Mouse (Mus musculus) kidney, adult 11 months (tissue): ENCODE results near the gene Hnrnpl.

Experiments
- DNase-seq: peaks from one replicate; pipeline ENCODE4 v3.0.0; 2022

The Hnrnpl gene

DNA sequence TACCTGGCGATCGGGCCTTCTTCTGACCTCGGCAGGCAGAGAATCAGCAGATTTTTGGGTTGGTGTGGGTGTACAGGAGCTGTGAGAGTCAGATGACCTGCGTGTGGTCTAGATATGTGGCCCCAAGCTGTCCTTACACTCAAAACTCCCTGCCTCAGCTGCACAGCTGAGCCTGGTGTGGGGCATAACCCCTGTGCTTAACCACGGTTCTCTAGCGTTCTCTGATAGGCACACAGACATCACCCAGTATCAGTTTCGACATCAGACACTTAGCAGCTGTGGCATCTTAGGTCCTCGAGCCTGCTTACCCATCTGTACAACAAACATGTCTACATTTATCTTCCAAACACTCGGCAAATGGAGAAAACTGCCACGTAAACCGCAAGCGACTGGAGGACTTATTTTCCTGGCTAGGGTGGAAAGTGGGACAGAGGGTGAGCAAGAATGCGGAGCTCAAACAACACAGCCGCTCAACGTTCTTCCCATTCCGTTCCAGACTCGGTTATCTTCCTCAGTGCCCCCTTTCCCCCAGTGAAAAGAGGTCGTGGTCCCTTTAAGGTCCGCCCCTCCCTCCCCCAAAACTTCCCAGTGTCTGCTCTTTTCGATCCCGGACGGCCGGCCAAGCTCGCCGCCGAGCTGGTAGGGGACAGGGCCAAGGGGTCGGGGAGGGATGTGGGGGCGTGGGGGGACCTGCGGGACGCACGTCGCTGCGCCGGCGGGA lies at the start of gene Hnrnpl:
Gene Hnrnpl (plus strand): TSS at position 321 of the 721 bp plus-strand sequence.
- no peak for DNase-seq

DNA sequence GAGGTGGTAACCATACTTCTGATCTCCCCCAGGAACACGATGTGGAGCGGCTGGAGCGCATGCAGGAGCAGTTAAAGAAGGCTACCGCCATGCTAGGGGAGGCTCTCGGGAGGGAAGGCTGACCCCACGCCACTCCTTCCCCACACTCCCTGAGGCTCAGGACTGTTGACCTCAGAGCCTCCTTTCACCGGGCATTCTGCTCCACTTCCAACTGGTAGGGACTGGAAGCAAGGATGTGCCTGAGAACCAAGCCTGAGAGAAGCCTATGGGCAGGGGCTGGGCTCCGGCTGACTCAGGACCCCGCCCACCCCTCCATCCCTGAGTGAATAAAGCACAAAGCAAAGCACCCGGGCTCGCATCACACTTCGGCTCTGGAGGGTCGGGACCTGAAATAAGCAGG lies 49.7 kb upstream of the Hnrnpl start:
- DNase-seq = no peak

GRCm38 (mm10) chr7:28761907-28762306 lies 46.4 kb upstream of the Hnrnpl start:
- DNase-seq = peak; percentile 38

DNA sequence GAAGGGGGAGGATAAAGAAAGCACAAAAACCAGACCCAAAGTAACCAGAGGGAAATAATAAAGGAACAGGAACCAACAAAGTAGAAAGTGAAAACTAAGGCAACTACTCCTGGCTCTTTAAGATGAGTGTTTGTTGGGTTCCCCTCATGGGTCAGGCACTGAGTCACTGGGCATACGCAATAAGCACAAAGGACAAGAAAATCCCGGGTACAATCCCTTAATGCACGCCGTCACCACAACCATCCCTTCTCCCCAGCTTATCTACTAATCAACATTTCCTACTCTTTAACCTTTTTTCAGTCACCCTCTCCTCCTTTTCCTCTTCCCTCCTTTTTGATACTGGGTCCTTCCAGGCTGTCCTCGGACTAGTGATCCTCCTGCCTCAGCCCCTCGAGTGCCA lies 43.1 kb upstream of the Hnrnpl start:
- no peak for DNase-seq

DNA sequence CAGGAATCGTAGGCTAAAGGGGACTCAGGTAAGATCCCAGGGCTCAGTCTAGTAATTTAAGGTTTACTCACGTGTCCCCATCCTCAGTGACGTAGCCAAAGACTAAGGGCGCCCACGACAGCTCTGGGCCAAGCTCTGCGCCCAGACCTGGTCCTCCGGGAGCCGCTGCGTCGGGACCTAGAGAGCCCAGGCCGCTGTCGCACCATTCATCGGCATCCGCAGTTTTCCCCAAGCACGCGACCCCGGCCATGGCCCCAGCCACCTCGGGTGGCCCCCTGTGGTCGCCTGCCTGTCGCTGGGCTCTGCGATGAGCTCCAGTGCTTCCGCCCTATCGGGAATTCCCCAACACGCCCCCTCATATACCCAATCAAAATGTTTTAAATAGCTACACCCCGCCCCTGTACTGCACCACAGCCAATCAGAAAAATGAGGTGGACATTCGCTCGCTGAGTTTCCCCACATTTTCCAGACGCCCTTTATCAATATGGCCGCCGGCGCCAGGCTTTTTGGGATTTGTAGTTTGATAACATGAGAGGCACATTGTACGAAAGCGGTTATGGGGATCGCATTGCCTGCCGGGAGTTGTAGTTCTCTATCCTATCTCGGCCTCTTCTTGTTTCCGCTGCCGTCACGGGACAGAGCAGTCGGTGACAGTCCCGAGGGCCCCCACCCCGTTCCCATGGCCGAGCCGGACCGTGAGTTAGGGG lies 42.0 kb upstream of the Hnrnpl start, which contains the start of gene Sirt2:
Gene Sirt2 (plus strand): TSS at position 563 of the 707 bp plus-strand sequence.
- peak; percentile 99 for DNase-seq

DNA sequence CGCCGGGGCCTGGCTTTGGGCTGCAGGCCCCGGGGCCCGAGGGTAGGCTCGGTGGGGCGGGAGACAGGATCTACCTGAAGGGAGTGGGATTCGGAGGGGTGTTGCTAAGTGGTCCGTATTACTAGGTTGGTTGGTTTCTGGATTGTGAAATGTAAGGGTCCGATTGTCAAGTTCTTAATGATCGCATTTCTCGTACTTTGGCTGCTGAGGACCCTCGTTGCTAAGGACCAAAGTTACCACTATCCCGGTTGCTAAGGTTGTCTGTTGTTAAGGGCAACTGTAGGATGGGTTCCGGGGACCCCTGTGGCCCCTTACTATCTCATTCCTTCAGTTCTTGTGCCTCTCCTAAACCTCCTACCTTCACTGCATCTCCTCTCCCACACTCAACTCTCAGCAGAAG lies 41.4 kb upstream of the Hnrnpl start:
- no peak for DNase-seq

DNA sequence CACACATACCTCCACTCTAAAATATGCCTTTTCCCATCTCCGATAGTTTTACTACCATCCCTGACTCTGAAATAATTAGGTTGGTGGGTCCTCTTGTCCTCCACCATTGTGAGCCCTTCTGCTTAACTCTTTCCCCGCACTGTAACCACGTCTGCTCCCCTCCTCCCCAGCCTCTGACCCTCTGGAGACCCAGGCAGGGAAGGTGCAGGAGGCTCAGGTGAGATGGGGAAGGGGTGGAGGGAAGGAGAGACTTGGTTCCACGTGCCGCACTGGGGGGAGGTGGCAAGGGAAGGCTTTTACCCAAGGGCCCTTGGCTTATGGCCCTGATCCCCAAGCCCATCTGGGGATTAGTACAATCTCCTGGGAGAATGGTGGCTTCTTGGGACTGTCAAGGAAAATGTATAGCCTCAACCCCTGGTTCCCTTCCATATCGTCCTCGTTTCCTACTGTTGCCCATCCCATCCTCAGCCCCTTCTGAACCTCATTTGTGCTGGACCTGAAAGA lies 40.8 kb upstream of the Hnrnpl start, which contains the start of gene Nfkbib:
Gene Nfkbib (minus strand): TSS at position 51 of the 504 bp plus-strand sequence.
- no peak for DNase-seq

DNA sequence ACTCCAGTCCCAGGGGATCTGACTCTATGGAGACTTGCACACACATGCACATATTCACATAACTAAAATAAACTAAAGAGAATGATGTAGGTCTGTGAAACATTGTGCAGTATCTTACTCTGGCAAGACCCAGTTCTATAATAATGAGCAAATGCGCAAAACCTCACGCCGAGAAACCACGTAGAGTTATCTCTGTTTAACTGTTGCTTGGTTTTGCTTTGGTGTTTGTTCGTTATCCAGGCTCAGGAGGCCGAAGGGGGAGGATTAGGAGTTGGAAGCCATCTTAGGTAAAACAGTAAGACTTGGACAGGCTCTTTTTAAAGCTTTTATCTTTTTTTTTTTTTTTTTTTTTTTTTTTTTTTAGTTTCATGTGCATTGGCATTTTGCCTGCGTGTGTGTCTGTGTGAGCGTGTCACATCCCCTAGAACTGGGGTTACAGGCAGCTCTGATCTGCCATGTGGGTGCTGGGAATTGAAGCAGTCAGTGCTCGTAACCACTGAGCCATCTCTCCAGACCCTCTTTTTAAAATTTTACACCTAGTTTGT lies 38.9 kb upstream of the Hnrnpl start:
- DNase-seq = no peak

- DNase-seq = no peak
These were observed 38.0 kb upstream of the Hnrnpl start for GRCm38 (mm10) chr7:28770309-28770708.

DNA sequence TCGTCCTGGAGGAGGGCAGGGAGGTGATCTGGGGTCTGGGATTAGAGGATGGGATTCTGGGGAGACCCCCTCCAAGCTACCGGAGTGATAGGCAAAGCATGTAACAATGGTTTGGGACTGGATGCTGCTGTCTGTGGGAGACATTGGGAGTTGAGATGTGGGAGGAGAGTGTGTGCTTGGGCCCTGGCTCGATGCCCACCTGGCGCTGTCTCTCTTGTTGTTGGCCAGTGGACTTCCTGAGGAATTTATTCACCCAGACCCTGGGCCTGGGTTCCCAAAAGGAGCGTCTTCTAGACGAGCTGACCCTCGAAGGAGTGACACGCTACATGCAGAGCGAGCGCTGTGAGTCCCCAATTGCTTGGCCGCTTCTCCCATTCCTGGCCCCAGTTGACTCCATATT lies 36.5 kb upstream of the Hnrnpl start:
- no peak for DNase-seq

DNA sequence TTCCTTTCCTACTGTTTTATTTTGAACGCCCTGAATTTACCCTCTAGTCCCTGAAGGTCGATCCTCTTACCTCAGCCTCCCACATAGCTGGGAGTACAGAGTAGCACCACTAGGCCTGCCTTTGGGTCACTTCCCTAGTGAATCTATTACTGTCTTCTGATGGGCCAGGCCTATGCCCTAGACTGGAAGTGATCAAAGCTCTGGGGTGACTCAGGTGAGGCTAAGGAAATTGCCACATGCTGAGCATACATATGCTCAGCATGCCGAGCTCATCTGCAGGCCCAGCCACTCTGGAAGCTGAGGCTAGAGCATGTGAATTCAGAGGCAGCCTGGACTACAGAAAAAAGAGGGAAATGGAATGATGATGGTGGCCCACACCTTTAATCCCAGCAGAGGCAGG lies 35.2 kb upstream of the Hnrnpl start:
- no peak for DNase-seq

DNA sequence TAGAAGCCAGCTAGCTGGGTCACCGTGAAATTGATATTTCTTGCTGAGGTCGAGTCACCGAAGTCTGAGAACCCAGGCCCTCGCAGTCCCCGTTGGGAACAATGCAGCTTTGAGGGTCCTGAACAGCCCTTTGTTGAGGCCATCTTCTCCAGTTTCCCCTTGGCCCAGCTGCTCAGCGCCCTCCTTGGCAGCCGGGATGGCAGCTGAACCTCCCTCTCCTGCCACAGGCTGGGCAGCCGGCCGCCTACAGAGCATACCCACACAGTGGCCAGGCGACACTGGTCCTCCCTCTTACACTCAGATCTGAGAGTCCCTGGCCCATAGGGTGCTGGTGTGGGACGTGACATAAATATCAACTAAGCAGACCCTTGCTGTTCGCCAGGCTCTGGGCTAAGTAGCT lies 34.2 kb upstream of the Hnrnpl start:
- no peak for DNase-seq

DNA sequence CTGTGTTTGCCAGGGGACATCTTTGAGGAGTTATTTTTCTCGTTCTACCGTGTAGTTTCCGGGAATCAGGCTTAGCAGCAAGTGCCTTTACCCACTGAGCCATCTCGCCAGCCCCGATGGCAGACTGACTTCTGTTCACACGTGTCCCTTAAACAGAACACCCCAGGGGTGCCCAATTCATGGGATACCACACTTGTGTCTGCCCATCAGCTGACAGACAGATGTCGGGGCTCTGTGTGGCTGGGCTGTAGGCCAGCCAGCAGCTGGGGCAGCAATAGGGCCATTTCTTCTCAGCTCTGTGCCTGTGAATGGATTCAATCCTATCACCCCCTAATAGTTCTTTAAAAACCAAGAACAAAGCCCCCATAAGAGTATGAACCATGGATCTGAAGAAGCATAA lies 33.2 kb upstream of the Hnrnpl start:
- DNase-seq = no peak

- no peak for DNase-seq
These were observed 29.5 kb upstream of the Hnrnpl start for GRCm38 (mm10) chr7:28778825-28779224.

- DNase-seq = peak; percentile 48
These were observed 28.2 kb upstream of the Hnrnpl start for GRCm38 (mm10) chr7:28780067-28780658.

DNA sequence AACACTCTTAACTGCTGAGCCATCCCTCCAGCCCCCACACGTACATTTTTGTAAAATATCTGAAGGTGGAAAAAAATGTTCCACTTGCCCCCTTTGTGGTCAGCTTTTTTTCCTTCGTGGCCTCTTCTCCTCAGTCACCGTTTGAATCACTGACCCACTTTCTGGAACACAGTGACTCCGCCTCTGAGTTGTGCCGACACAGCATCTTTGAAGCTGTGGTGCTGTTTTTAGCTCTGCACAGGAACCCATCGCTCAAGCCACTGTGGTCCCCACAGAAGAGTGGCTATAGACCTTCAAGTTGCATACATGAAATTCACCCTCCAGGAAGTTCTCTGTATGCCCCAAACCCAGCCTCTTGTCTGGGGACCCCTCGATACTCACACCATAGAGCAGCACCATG lies 27.5 kb upstream of the Hnrnpl start:
- no peak for DNase-seq

GRCm38 (mm10) chr7:28781261-28781663 lies 27.1 kb upstream of the Hnrnpl start:
- no peak for DNase-seq

DNA sequence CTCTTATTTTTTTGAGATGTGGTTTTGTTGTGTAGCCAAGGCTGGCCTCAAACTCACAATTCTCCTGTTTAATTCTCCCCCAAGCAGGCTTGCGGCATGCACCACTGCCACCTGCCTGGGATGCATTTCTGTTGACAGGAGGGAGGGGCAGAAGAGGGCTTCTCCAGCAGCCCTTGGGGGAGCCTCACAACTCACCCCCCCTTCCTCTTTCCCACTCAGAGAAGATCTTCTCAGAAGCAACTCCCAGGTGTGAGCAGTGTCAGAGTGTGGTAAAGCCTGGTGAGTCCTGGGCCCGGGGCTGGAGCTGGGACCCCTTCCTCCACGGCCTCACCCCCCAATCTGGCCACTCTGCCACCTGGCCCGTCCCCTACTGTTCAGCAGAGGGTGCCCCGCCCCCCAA lies 23.2 kb upstream of the Hnrnpl start:
- DNase-seq = no peak

- DNase-seq = no peak
These were observed 20.5 kb upstream of the Hnrnpl start for GRCm38 (mm10) chr7:28787884-28788283.

GRCm38 (mm10) chr7:28788307-28789195 lies 19.8 kb upstream of the Hnrnpl start, which contains the start of gene Rinl:
Gene Rinl, plus strand, starts transcription at chr7:28788969.
- no peak for DNase-seq

- no peak for DNase-seq
These were observed 19.1 kb upstream of the Hnrnpl start for GRCm38 (mm10) chr7:28789235-28789634.

- DNase-seq = no peak
These were observed 18.1 kb upstream of the Hnrnpl start for GRCm38 (mm10) chr7:28790066-28790806.
